Mouse (Mus musculus) lung, postnatal 0 days (tissue): ENCODE measurements around the gene Hoxb5. TPM values are rescaled to one million over a fixed set of nuclear protein-coding genes. Genes with fewer than 3 reads are reported as not detected.

Experiments used
- ATAC-seq: fragments of 200-750 bp; cut with Nextera tagmentation; 2 replicates; pipeline ENCODE4 v1.8.0; 2017; ENCODE audit warnings: moderate library complexity
- DNase-seq: peaks from one replicate; pipeline ENCODE4 v3.0.0-alpha.2; 2016; ENCODE audit warnings: low spot score
- H3K27ac ChIP-seq: fragments of 300-500 bp; sonication (generic); 2 replicates; pipeline ENCODE4 v1.5.1; 2014; ENCODE audit warnings: antibody characterized with exemption, mild to moderate bottlenecking, low read length, mixed read lengths
- H3K27me3 ChIP-seq: fragments of 300-500 bp; sonication (generic); replicated peaks from 2 replicates; pipeline ENCODE4 v1.6.1; 2014; ENCODE audit warnings: low read length, mixed read lengths; ENCODE audit not compliant: insufficient read depth
- H3K36me3 ChIP-seq: fragments of 300-500 bp; sonication (generic); 2 replicates; pipeline ENCODE4 v1.6.1; 2014; ENCODE audit warnings: low read length, mixed read lengths; ENCODE audit not compliant: insufficient read depth
- H3K4me1 ChIP-seq: fragments of 300-500 bp; sonication (generic); 2 replicates; pipeline ENCODE4 v1.6.1; 2014; ENCODE audit warnings: antibody characterized with exemption, low read depth, low read length, mixed read lengths; ENCODE audit not compliant: insufficient read depth
- H3K4me2 ChIP-seq: fragments of 300-500 bp; sonication (generic); replicated peaks from 2 replicates; pipeline ENCODE4 v1.6.1; 2014; ENCODE audit warnings: low read depth, mild to moderate bottlenecking, low read length, moderate library complexity, mixed read lengths
- H3K4me3 ChIP-seq: fragments of 300-500 bp; sonication (generic); 2 replicates; pipeline ENCODE4 v1.5.1; 2014; ENCODE audit warnings: low read depth, low read length
- H3K9ac ChIP-seq: fragments of 300-500 bp; sonication (generic); replicated peaks from 2 replicates; pipeline ENCODE4 v1.6.1; 2014; ENCODE audit warnings: low read depth, mild to moderate bottlenecking
- H3K9me3 ChIP-seq: fragments of 300-500 bp; sonication (generic); 2 replicates; pipeline ENCODE4 v1.6.1; 2016; ENCODE audit warnings: low read length, mixed read lengths
- CTCF ChIP-seq: IDR thresholded peaks from 2 replicates; pipeline ENCODE4 v1.5.1; 2016; ENCODE audit warnings: antibody characterized with exemption, mild to moderate bottlenecking
- EP300 ChIP-seq: IDR thresholded peaks from 2 replicates; pipeline ENCODE4 v1.6.1; 2016; ENCODE audit warnings: antibody characterized with exemption, mild to moderate bottlenecking, control low read depth
- WGBS: fragments of 180-500 bp; shearing (Covaris S2); extraction: QIAGEN DNeasy Blood & Tissue Kit; methylation state at CpG from one replicate; pipeline ENCODE4 v1.1.7; 2014; 5-methylcytosine and 5-hydroxymethylcytosine counted together
- polyA plus RNA-seq: library from polyadenylated mRNA; unstranded; fragments of >200 nt; fragmentation: Nextera tagmentation; extraction: Ambion mirVana; gene quantifications from 2 replicates; pipeline ENCODE4 v1.2.1, GENCODE M21; 2015

Hoxb5 gene
- polyA plus RNA-seq, 1 experiment from 2014 or later: 16.8 TPM

DNA sequence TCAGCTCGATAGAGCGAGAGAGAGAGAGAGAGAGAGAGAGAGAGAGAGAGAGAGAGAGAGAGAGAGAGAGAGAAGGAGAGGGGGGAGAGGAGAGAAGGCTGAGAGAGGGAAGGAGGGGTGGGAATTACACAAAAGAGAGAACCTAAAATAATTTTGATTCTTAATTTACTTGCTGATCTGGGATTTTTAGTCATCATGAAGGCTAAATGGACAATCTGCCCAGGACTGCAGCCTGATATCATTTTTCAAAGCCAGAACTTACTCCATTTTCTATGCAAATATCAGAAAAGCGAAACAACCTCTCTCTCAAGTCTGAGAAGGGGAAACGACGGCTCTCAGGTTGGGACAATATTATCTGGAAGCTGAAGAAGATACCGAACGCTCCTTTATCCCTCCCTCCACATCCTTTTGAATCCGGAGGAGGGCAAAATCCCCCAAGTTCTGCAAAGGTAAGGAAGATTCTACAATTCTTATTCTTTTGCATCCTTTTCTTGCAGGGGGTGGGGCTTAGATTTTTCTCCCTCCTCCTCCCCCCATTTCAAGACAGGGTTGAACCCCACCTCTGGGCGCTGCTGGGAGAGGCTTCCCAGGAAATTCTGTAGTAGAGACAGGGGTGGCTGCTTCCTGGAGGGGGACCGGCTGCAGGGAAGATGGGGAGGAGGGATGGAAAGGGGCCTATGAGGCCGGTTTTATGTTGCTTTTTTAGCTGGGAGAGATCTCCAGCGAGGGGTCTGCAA is 10.4 kb upstream of the Hoxb5 start:
- TF ChIP-seq CTCF (no peak), EP300 (no peak)
- Histone ChIP-seq H3K27ac (no peak overlapping the region), H3K27me3 (peaks cover 75% of the 10 kb centered on the region), H3K4me2 (no peak overlapping the region), H3K4me3 (no peak overlapping the region), H3K9ac (no peak overlapping the region), H3K4me1 (no peaks in the 10 kb centered on the region), H3K9me3 (no peaks in the 10 kb centered on the region), H3K36me3 (no peaks in the 10 kb centered on the region)
- no peak for DNase-seq
- ATAC-seq: no peak
- WGBS: 25% methylated on average over 11 of the region's 12 CpGs

DNA sequence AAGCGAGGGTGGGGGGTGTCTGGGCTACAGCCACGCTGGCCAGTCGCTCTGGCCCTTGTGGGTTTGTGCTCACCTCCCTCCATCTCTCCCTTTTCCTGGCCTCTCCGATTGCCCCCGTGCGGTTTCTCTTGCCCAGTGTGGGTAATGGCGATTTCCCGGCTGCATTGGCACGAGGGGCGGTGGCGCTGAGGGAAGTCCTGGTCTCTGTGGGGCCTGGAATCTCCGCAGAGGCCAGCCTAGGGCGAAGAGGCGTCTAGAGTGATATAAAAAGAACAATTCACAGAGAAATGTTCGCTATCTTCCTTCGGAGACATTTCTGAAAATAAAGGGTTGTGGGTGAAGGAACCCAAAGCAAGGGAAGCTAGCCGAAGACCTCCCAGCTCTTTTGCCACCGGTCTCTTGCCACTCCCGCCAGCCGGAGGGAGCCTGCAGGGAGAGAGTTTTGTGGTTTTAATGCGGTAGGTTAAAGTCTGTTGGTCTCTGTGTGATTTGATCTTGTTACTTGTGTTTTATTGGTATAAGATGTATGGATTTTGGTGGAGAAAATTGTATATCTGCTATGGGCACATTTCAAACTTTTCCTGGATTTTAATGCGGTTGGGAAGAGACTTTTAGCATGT is 9.7 kb upstream of the Hoxb5 start:
- WGBS: 28% methylated on average over 22 of the region's 22 CpGs
- peaks cover 72% of the 10 kb centered on the region for H3K27me3 ChIP-seq

GRCm38 (mm10) chr11:96294245-96295091 is 8.7 kb upstream of the Hoxb5 start:
- peak overlapping the region; percentile 10; the same call in 1 of the 2 replicates for H3K4me3 ChIP-seq
- H3K36me3 ChIP-seq: no peaks in the 10 kb centered on the region
- peak overlapping the region; percentile 46 for H3K4me2 ChIP-seq
- TF ChIP-seq CTCF (peak; percentile 81), EP300 (no peak)
- peaks cover 72% of the 10 kb centered on the region for H3K27me3 ChIP-seq
- 2% methylated on average over 32 of the region's 32 CpGs for WGBS
- H3K9me3 ChIP-seq: no peaks in the 10 kb centered on the region
- no peaks in the 10 kb centered on the region for H3K4me1 ChIP-seq
- H3K9ac ChIP-seq: no peak overlapping the region
- 0 out of 2 replicates have a peak, but pooled peaks have one; percentile 50 for ATAC-seq
- H3K27ac ChIP-seq: no peak overlapping the region
- peak; percentile 84 for DNase-seq

More for the DNA sequence above, 9.7 kb upstream of the Hoxb5 start:
- H3K9ac ChIP-seq: no peak overlapping the region
- H3K4me1 ChIP-seq: no peaks in the 10 kb centered on the region
- DNase-seq: no peak
- no peaks in the 10 kb centered on the region for H3K36me3 ChIP-seq
- TF ChIP-seq CTCF (no peak), EP300 (no peak)
- H3K27ac ChIP-seq: no peak overlapping the region
- H3K4me2 ChIP-seq: no peak overlapping the region
- no peak for ATAC-seq
- no peak overlapping the region for H3K4me3 ChIP-seq
- H3K9me3 ChIP-seq: no peaks in the 10 kb centered on the region

DNA sequence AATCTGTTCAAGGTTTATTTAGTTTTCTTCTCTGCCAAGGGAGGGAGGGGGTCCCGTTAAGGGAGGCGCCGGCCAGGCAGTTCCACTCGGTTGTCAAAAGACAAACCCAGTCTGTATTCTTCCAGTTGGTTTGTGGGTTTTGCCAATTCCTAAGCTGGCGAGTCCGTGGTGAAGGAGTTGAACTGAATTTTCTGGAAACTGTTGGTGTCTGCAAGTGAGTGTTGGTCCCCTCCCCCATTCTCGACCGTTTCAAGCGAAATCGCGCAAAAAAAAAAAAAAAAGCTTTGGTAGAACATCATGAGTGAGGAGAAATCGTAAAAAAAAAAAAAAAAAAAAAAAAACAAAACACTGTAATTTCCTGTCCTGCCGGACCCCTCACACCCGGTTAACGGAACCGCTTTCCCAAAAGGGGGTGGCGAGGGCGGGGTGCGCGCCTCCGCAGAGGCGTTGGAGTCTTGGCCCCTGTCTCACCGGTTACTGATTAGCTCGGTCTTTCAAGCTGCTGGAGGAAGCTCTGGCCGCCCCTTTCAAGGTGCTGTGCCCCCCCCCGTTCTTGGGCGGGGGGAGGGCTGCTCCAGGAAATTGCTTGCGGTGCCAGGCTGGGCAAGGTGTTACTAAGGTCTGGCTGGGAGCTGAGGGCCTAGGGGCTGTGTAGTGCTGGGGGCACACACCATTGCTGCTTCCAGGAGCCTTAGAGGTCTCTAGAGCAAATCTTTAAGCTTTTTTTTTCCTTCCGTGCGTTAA is 7.9 kb upstream of the Hoxb5 start:
- H3K4me2 ChIP-seq: peak overlapping the region; percentile 46
- DNase-seq (no peak), ATAC-seq (no peak)
- TF ChIP-seq EP300: no peak
- TF ChIP-seq CTCF: no peak
- H3K36me3 ChIP-seq: no peaks in the 10 kb centered on the region
- peaks cover 78% of the 10 kb centered on the region for H3K27me3 ChIP-seq
- 5% methylated on average over 30 of the region's 30 CpGs for WGBS
- H3K4me3 ChIP-seq: peak overlapping the region; percentile 10; the same call in 1 of the 2 replicates
- H3K4me1 ChIP-seq: no peaks in the 10 kb centered on the region
- no peak overlapping the region for H3K27ac ChIP-seq
- no peaks in the 10 kb centered on the region for H3K9me3 ChIP-seq
- H3K9ac ChIP-seq: no peak overlapping the region

DNA sequence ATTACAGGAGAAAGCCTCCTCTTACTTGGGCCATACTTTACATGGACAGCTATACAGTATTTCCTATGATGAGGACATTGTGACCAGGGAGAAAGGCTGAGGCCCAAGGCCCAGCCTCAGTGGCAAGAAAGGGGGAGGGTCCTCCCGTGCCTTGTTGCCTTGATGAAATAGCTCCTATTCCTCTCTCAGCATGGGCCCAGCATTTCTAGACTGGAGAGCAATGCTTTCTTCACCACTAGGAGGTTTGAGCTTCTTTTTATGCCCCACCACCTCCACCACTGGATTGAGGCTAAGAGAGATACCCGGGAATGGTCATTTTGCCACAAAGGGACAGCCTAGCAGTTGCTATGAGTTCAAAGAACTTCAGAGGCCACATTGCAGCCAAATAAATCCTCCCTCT is 6.1 kb upstream of the Hoxb5 start:
- DNase-seq (no peak), ATAC-seq (no peak)
- H3K9ac ChIP-seq: no peak overlapping the region
- no peaks in the 10 kb centered on the region for H3K9me3 ChIP-seq
- TF ChIP-seq EP300 (no peak), CTCF (peak; percentile 31)
- H3K27me3 ChIP-seq: peaks cover 82% of the 10 kb centered on the region
- H3K4me1 ChIP-seq: no peaks in the 10 kb centered on the region
- WGBS: 42% methylated on average over 2 of the region's 2 CpGs
- no peak overlapping the region for H3K4me3 ChIP-seq
- H3K4me2 ChIP-seq: no peak overlapping the region
- no peaks in the 10 kb centered on the region for H3K36me3 ChIP-seq
- no peak overlapping the region for H3K27ac ChIP-seq
